2 mouse cellular contexts compared by ENCODE assay signal in genomic region chr5:122152508-122152907, GRCm38 (mm10).
DNase-seq lines count a peak whose midpoint lies in the region.

No protein-coding gene starts in this region.

- DNase-seq in ES-CJ7 (ENCODE audit: low read depth, low spot score) (peak; percentile 59), R1 (ENCODE audit: low read depth, low spot score) (peak; percentile 63)
